Mouse (Mus musculus) thymus, adult 2 months (tissue): ENCODE data around the gene Wdr86. TPM values are rescaled to one million over a fixed set of nuclear protein-coding genes. Genes with fewer than 3 reads are reported as not detected.
A peak's percentile ranks its signal among the peaks of the same experiment; 100 is the strongest.

Experiments
- DNase-seq: peaks from one replicate; pipeline ENCODE4 v3.0.0; 2021
- H3K27ac ChIP-seq: fragments of 200-500 bp; 2 replicates; pipeline ENCODE4 v1.5.1; 2012; ENCODE audit warnings: low read length, control low read depth; ENCODE audit not compliant: control insufficient read depth, insufficient read depth
- H3K27me3 ChIP-seq: fragments of 200-500 bp; 2 replicates; pipeline ENCODE4 v1.6.1; 2012; ENCODE audit warnings: mild to moderate bottlenecking, low read length, moderate library complexity, mixed read lengths; ENCODE audit not compliant: control insufficient read depth, insufficient read depth
- H3K36me3 ChIP-seq: fragments of 200-500 bp; 2 replicates; pipeline ENCODE4 v1.6.1; 2012; ENCODE audit warnings: mild to moderate bottlenecking, low read length, moderate library complexity; ENCODE audit not compliant: control insufficient read depth, insufficient read depth
- H3K4me1 ChIP-seq: fragments of 200-500 bp; replicated peaks from 2 replicates; pipeline ENCODE4 v1.6.1; 2012; ENCODE audit warnings: low read length; ENCODE audit not compliant: control insufficient read depth, insufficient read depth
- H3K4me3 ChIP-seq: fragments of 200-500 bp; 2 replicates; pipeline ENCODE4 v1.5.1; 2012; ENCODE audit warnings: mild to moderate bottlenecking, low read length, control low read depth, moderate library complexity; ENCODE audit not compliant: control insufficient read depth, insufficient read depth
- CTCF ChIP-seq: fragments of 200-500 bp; IDR thresholded peaks from 2 replicates; pipeline ENCODE4 v1.5.1; 2012; ENCODE audit warnings: mild to moderate bottlenecking, control low read depth, low read length, moderate library complexity, borderline replicate concordance; ENCODE audit not compliant: control insufficient read depth, poor library complexity, insufficient read depth; ENCODE audit errors: extremely low read depth
- POLR2A ChIP-seq: fragments of 200-500 bp; IDR thresholded peaks from 2 replicates; pipeline ENCODE4 v1.6.1; 2012; ENCODE audit warnings: mild to moderate bottlenecking, low read length, control low read depth, moderate library complexity; ENCODE audit not compliant: control insufficient read depth, poor library complexity, insufficient read depth; ENCODE audit errors: extremely low read depth
- WGBS: fragments of 180-500 bp; shearing (Covaris S2); methylation state at CpG from one replicate; pipeline ENCODE4 v1.1.7; 2018; 5-methylcytosine and 5-hydroxymethylcytosine counted together
- polyA plus RNA-seq: library from polyadenylated mRNA; depleted of rRNA; stranded (reverse); fragments of >200 nt; gene quantifications from 2 replicates; pipeline ENCODE4 v1.2.3, GENCODE M21; 2012

The Wdr86 gene
- polyA plus RNA-seq, 1 experiment = 6.8 TPM

GRCm38 (mm10) chr5:24747533-24747932, 17.0 kb upstream of the Wdr86 start:
- 64% methylated on average over 6 of the region's 6 CpGs for WGBS
- Histone ChIP-seq H3K27ac (no peak overlapping the region), H3K4me3 (no peak overlapping the region), H3K27me3 (no peaks in the 10 kb centered on the region), H3K36me3 (no peaks in the 10 kb centered on the region), H3K4me1 (peaks cover 18% of the 10 kb centered on the region)
- no peak for DNase-seq
- TF ChIP-seq POLR2A (no peak), CTCF (no peak)

- TF ChIP-seq POLR2A (no peak), CTCF (no peak)
- Histone ChIP-seq H3K27me3 (no peaks in the 10 kb centered on the region), H3K27ac (no peak overlapping the region), H3K4me1 (peaks cover 7% of the 10 kb centered on the region), H3K4me3 (no peak overlapping the region), H3K36me3 (no peaks in the 10 kb centered on the region)
- WGBS = 95% methylated on average over 10 of the region's 10 CpGs
- no peak for DNase-seq
Measured at GRCm38 (mm10) chr5:24743956-24744355, 13.4 kb upstream of the Wdr86 start.

GRCm38 (mm10) chr5:24741172-24741885, 10.8 kb upstream of the Wdr86 start:
- Histone ChIP-seq H3K36me3 (no peaks in the 10 kb centered on the region), H3K27ac (no peak overlapping the region), H3K4me3 (no peak overlapping the region), H3K4me1 (peaks cover 10% of the 10 kb centered on the region), H3K27me3 (no peaks in the 10 kb centered on the region)
- no peak for DNase-seq
- TF ChIP-seq POLR2A (no peak), CTCF (no peak)
- WGBS = 93% methylated on average over 15 of the region's 15 CpGs

- peak; percentile 61 for DNase-seq
Measured at GRCm38 (mm10) chr5:24739141-24739753, 8.7 kb upstream of the Wdr86 start.

GRCm38 (mm10) chr5:24738517-24738916, 8.0 kb upstream of the Wdr86 start:
- no peak for TF ChIP-seq POLR2A
- TF ChIP-seq CTCF = no peak
- H3K27ac ChIP-seq = no peak overlapping the region
- 93% methylated on average over 1 of the region's 1 CpGs for WGBS

More at GRCm38 (mm10) chr5:24739141-24739753, 8.7 kb upstream of the Wdr86 start:
- no peak overlapping the region for H3K27ac ChIP-seq
- H3K4me3 ChIP-seq = no peak overlapping the region
- TF ChIP-seq POLR2A (no peak), CTCF (no peak)
- WGBS = 13% methylated on average over 15 of the region's 15 CpGs
- peaks cover 10% of the 10 kb centered on the region for H3K4me1 ChIP-seq
- no peaks in the 10 kb centered on the region for H3K36me3 ChIP-seq
- H3K27me3 ChIP-seq = no peaks in the 10 kb centered on the region

GRCm38 (mm10) chr5:24737595-24737994, 7.1 kb upstream of the Wdr86 start:
- WGBS = 94% methylated on average over 10 of the region's 10 CpGs
- DNase-seq = no peak

More at GRCm38 (mm10) chr5:24738517-24738916, 8.0 kb upstream of the Wdr86 start:
- no peaks in the 10 kb centered on the region for H3K36me3 ChIP-seq
- no peak for DNase-seq
- H3K4me3 ChIP-seq = no peak overlapping the region
- H3K4me1 ChIP-seq = peaks cover 10% of the 10 kb centered on the region
- no peaks in the 10 kb centered on the region for H3K27me3 ChIP-seq

More at GRCm38 (mm10) chr5:24737595-24737994, 7.1 kb upstream of the Wdr86 start:
- Histone ChIP-seq H3K4me1 (peaks cover 10% of the 10 kb centered on the region), H3K4me3 (no peak overlapping the region), H3K36me3 (no peaks in the 10 kb centered on the region), H3K27me3 (no peaks in the 10 kb centered on the region), H3K27ac (no peak overlapping the region)
- no peak for TF ChIP-seq POLR2A
- TF ChIP-seq CTCF = no peak
